Mouse (Mus musculus): ENCODE results near the gene Tnfrsf1b. TPM values are rescaled to one million over a fixed set of nuclear protein-coding genes. Genes with fewer than 3 reads are reported as not detected.

Tnfrsf1b gene
- 2.3 and 9.7 TPM in 2 replicates for polyA plus RNA-seq (2012; ENCODE audit: insufficient read depth, low replicate concordance)

- peaks cover 52% of the 10 kb centered on the region for H3K27me3 ChIP-seq (replicated peaks)
- peaks cover 3% of the 10 kb centered on the region for H3K36me3 ChIP-seq (replicated peaks; ENCODE audit: low read length)
- TF ChIP-seq GATA1 (IDR thresholded peaks at IDR 0.05; ENCODE audit: borderline replicate concordance, low read length) (no peak), FLI1 (IDR thresholded peaks at IDR 0.05; ENCODE audit: low read length) (no peak)
- H3K4me1 ChIP-seq, result peaks cover 53% of the 10 kb centered on the region
- H3K4me3 ChIP-seq (replicated peaks), result peak within 1 kb of the TSS; percentile 94
- no peaks in the 10 kb centered on the region for H3K9me3 ChIP-seq
Observed at GRCm38 (mm10) chr4:145246173-145247011, at the start of gene Tnfrsf1b. Tnfrsf1b (minus strand) TSS chr4:145246870.

GRCm38 (mm10) chr4:145295589-145296300 lies 49.1 kb upstream of the Tnfrsf1b start:
- Histone ChIP-seq H3K9me3 (no peaks in the 10 kb centered on the region), H3K4me3 (replicated peaks) (no peak overlapping the region), H3K27me3 (replicated peaks) (peaks cover 37% of the 10 kb centered on the region), H3K36me3 (replicated peaks; ENCODE audit: low read length) (no peaks in the 10 kb centered on the region), H3K4me1 (peaks cover 16% of the 10 kb centered on the region)
- no peak for TF ChIP-seq FLI1 (IDR thresholded peaks at IDR 0.05; ENCODE audit: low read length)

GRCm38 (mm10) chr4:145294588-145294987 lies 47.9 kb upstream of the Tnfrsf1b start:
- Histone ChIP-seq H3K4me3 (replicated peaks) (no peak overlapping the region), H3K27me3 (replicated peaks) (peaks cover 31% of the 10 kb centered on the region), H3K4me1 (peaks cover 6% of the 10 kb centered on the region; the same call in 1 of the 2 replicates), H3K36me3 (replicated peaks; ENCODE audit: low read length) (no peaks in the 10 kb centered on the region), H3K9me3 (no peaks in the 10 kb centered on the region)
- TF ChIP-seq GATA1 (IDR thresholded peaks at IDR 0.05; ENCODE audit: borderline replicate concordance, low read length) (no peak), FLI1 (IDR thresholded peaks at IDR 0.05; ENCODE audit: low read length) (no peak)

GRCm38 (mm10) chr4:145286369-145287120 lies 39.9 kb upstream of the Tnfrsf1b start:
- Histone ChIP-seq H3K9me3 (no peaks in the 10 kb centered on the region), H3K4me3 (replicated peaks) (no peak overlapping the region), H3K27me3 (replicated peaks) (peaks cover 6% of the 10 kb centered on the region), H3K36me3 (replicated peaks; ENCODE audit: low read length) (no peaks in the 10 kb centered on the region), H3K4me1 (peaks cover 14% of the 10 kb centered on the region)
- TF ChIP-seq FLI1 (IDR thresholded peaks at IDR 0.05; ENCODE audit: low read length) (no peak), GATA1 (IDR thresholded peaks at IDR 0.05; ENCODE audit: borderline replicate concordance, low read length) (no peak)

- TF ChIP-seq FLI1 (IDR thresholded peaks at IDR 0.05; ENCODE audit: low read length) (no peak), GATA1 (IDR thresholded peaks at IDR 0.05; ENCODE audit: borderline replicate concordance, low read length) (no peak)
- peaks cover 14% of the 10 kb centered on the region for H3K4me1 ChIP-seq
- H3K4me3 ChIP-seq (replicated peaks), result no peak overlapping the region
Observed at GRCm38 (mm10) chr4:145284675-145285074, 38.0 kb upstream of the Tnfrsf1b start.

GRCm38 (mm10) chr4:145283441-145283840 lies 36.8 kb upstream of the Tnfrsf1b start:
- H3K4me1 ChIP-seq, result peaks cover 14% of the 10 kb centered on the region
- H3K9me3 ChIP-seq, result peaks cover 9% of the 10 kb centered on the region
- H3K4me3 ChIP-seq (replicated peaks), result peak overlapping the region; percentile 71
- H3K27me3 ChIP-seq (replicated peaks), result peaks cover 6% of the 10 kb centered on the region
- no peaks in the 10 kb centered on the region for H3K36me3 ChIP-seq (replicated peaks; ENCODE audit: low read length)
- no peak for TF ChIP-seq GATA1 (IDR thresholded peaks at IDR 0.05; ENCODE audit: borderline replicate concordance, low read length)
- no peak for TF ChIP-seq FLI1 (IDR thresholded peaks at IDR 0.05; ENCODE audit: low read length)

More at GRCm38 (mm10) chr4:145284675-145285074, 38.0 kb upstream of the Tnfrsf1b start:
- H3K9me3 ChIP-seq, result peaks cover 1% of the 10 kb centered on the region; the same call in 1 of the 2 replicates
- no peaks in the 10 kb centered on the region for H3K36me3 ChIP-seq (replicated peaks; ENCODE audit: low read length)
- peaks cover 6% of the 10 kb centered on the region for H3K27me3 ChIP-seq (replicated peaks)

- peaks cover 30% of the 10 kb centered on the region for H3K4me1 ChIP-seq
- TF ChIP-seq GATA1 (IDR thresholded peaks at IDR 0.05; ENCODE audit: borderline replicate concordance, low read length) (no peak), FLI1 (IDR thresholded peaks at IDR 0.05; ENCODE audit: low read length) (no peak)
- H3K36me3 ChIP-seq (replicated peaks; ENCODE audit: low read length), result no peaks in the 10 kb centered on the region
- no peak overlapping the region for H3K4me3 ChIP-seq (replicated peaks)
- H3K9me3 ChIP-seq, result peaks cover 9% of the 10 kb centered on the region
- H3K27me3 ChIP-seq (replicated peaks), result peaks cover 3% of the 10 kb centered on the region
Observed at GRCm38 (mm10) chr4:145280966-145281365, 34.3 kb upstream of the Tnfrsf1b start.

GRCm38 (mm10) chr4:145278724-145279370 lies 32.2 kb upstream of the Tnfrsf1b start:
- TF ChIP-seq GATA1 (IDR thresholded peaks at IDR 0.05; ENCODE audit: borderline replicate concordance, low read length) (no peak), FLI1 (IDR thresholded peaks at IDR 0.05; ENCODE audit: low read length) (no peak)
- Histone ChIP-seq H3K27me3 (replicated peaks) (peaks cover 5% of the 10 kb centered on the region), H3K36me3 (replicated peaks; ENCODE audit: low read length) (no peaks in the 10 kb centered on the region), H3K9me3 (peaks cover 9% of the 10 kb centered on the region), H3K4me3 (replicated peaks) (no peak overlapping the region), H3K4me1 (peaks cover 23% of the 10 kb centered on the region)

GRCm38 (mm10) chr4:145278231-145278630 lies 31.6 kb upstream of the Tnfrsf1b start:
- Histone ChIP-seq H3K4me1 (peaks cover 17% of the 10 kb centered on the region; the same call in 1 of the 2 replicates), H3K4me3 (replicated peaks) (no peak overlapping the region), H3K27me3 (replicated peaks) (peaks cover 5% of the 10 kb centered on the region), H3K9me3 (peaks cover 9% of the 10 kb centered on the region), H3K36me3 (replicated peaks; ENCODE audit: low read length) (no peaks in the 10 kb centered on the region)
- TF ChIP-seq GATA1 (IDR thresholded peaks at IDR 0.05; ENCODE audit: borderline replicate concordance, low read length) (no peak), FLI1 (IDR thresholded peaks at IDR 0.05; ENCODE audit: low read length) (no peak)
